Mouse (Mus musculus) cerebellum, adult 18-20 months (tissue): ENCODE results near the gene Bahcc1.

Source experiments
- DNase-seq, 2 experiments: peaks; one replicate each; pipeline ENCODE4 v3.0.0; 2021

The Bahcc1 gene

GRCm38 (mm10) chr11:120232230-120233097, at the start of gene Bahcc1:
Gene Bahcc1, plus strand, starts transcription at chr11:120232947.
- DNase-seq: peak; percentile 100

GRCm38 (mm10) chr11:120183180-120183579, 49.6 kb upstream of the Bahcc1 start:
- DNase-seq: no peak

GRCm38 (mm10) chr11:120183708-120184107, 49.0 kb upstream of the Bahcc1 start:
- no peak for DNase-seq

GRCm38 (mm10) chr11:120184371-120185315, 48.1 kb upstream of the Bahcc1 start:
- DNase-seq: peak in 1 of 2 experiments; percentile 24

- peak; percentile 28 to 55 for DNase-seq
These were observed 47.2 kb upstream of the Bahcc1 start for GRCm38 (mm10) chr11:120185316-120186141.

- DNase-seq: peak in 1 of 2 experiments; percentile 17
These were observed 46.5 kb upstream of the Bahcc1 start for GRCm38 (mm10) chr11:120186145-120186740.

GRCm38 (mm10) chr11:120186821-120187235, 45.9 kb upstream of the Bahcc1 start:
- DNase-seq: peak; percentile 26 to 42

- DNase-seq: peak in 1 of 2 experiments; percentile 36
These were observed 45.3 kb upstream of the Bahcc1 start for GRCm38 (mm10) chr11:120187236-120188101.

GRCm38 (mm10) chr11:120188102-120188480, 44.7 kb upstream of the Bahcc1 start:
- DNase-seq: peak in 1 of 2 experiments; percentile 51

- DNase-seq: peak; percentile 53 to 63
These were observed 44.0 kb upstream of the Bahcc1 start for GRCm38 (mm10) chr11:120188481-120189441.

GRCm38 (mm10) chr11:120189459-120190312, 43.1 kb upstream of the Bahcc1 start:
- peak; percentile 99 to 100 for DNase-seq

GRCm38 (mm10) chr11:120190526-120191412, 42.0 kb upstream of the Bahcc1 start:
- DNase-seq: peak in 1 of 2 experiments; percentile 26

GRCm38 (mm10) chr11:120198831-120199230, 33.9 kb upstream of the Bahcc1 start:
- DNase-seq: no peak

- DNase-seq: no peak
These were observed 33.0 kb upstream of the Bahcc1 start for GRCm38 (mm10) chr11:120199766-120200165.

GRCm38 (mm10) chr11:120200621-120201020, 32.1 kb upstream of the Bahcc1 start:
- DNase-seq: no peak

GRCm38 (mm10) chr11:120204200-120204599, 28.5 kb upstream of the Bahcc1 start:
- no peak for DNase-seq

- no peak for DNase-seq
These were observed 26.6 kb upstream of the Bahcc1 start for GRCm38 (mm10) chr11:120206069-120206668.
